ENCODE assay signal across 27 mouse cellular contexts in the genomic region with DNA sequence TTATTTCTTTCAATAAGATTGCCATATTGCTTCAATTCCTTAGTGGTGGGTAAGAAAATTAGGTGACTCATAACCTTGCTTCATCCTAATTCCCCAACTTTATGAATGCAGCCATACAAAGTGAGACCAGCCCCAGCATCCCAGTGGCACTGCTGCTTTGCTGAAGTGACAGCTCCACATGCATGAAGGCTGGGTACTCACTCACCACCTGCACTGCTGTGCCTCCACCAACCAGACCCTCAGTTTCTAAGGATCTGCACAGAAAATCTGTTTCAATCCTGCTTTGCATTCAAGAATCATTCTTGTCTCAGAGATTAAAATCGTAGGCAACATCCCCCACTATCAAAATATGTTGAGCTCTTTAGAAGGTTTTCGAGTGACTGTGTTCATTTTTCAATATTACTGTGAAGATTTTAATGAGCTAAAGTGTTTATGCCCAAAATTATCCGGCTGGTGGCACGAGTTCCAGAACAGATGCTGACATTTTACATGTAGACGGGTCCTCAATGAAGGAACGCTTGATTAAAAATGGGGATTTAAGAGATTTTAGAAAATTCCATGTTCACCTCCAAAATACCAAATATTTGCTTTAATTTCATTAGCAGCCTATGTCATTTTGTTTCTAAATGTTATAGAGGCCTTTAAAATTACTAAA.
A peak's percentile ranks its signal among the peaks of the same experiment; 100 is the strongest.
DNase-seq lines count a peak whose midpoint lies in the region; ATAC-seq and TF ChIP-seq lines count a peak whose summit lies in the region.
"Had no signal": no experiment of that assay in that cellular context is flagged by ENCODE, and none has a peak within 500 bp of the region (broad histone marks: within the 10 kb centered on the region; RNA-seq: fewer than 3 reads in every experiment).

No protein-coding gene starts in this region.

- peak; percentile 71 for ATAC-seq in forebrain, embryonic 16.5 days
- ATAC-seq in forebrain, embryonic 12.5 days (ENCODE audit: low FRiP score), result no peak
- no peak for ATAC-seq in kidney, embryonic 15.5 days (replicated peaks; ENCODE audit: low FRiP score)
- ATAC-seq: activated CD4-positive, CD25-positive, alpha-beta regulatory T cell, adult 4 months; hindbrain, embryonic 16.5 days; midbrain, embryonic 15.5 days had no signal

- H3K27me3 ChIP-seq in forebrain, embryonic 16.5 days (replicated peaks; ENCODE audit: control insufficient read depth, insufficient read depth, low read length), result no peaks in the 10 kb centered on the region
- no peaks in the 10 kb centered on the region for H3K27me3 ChIP-seq in forebrain, embryonic 12.5 days
- no peaks in the 10 kb centered on the region for H3K27me3 ChIP-seq in kidney, embryonic 15.5 days
- H3K27me3 ChIP-seq: embryonic facial prominence, embryonic 13.5 days; limb, embryonic 13.5 days; lung, embryonic 15.5 days; midbrain, embryonic 15.5 days; stomach, embryonic 15.5 days had no signal

- peak; percentile 23 for DNase-seq in NIH3T3 (ENCODE audit: low read depth)
- peak in 1 of 2 experiments; percentile 63 for DNase-seq in layer of hippocampus, adult 2 months (ENCODE audit: low spot score in 2 of 2)
- peak; percentile 26 for DNase-seq in telencephalon, adult 2 months (ENCODE audit: low read depth, low spot score)
- no peak for DNase-seq in natural killer cell, adult 2 months (ENCODE audit: low spot score in 2 of 2)
- DNase-seq: adrenal gland, adult 2 months; adrenal gland, postnatal 36 days; cerebellum, adult 18-20 months; cerebellum, postnatal 10 days; gastrocnemius, postnatal 14 days; heart, postnatal 14 days; kidney, adult 18-20 months; kidney, postnatal 4 days; right cerebral cortex, postnatal 25 days; thymus, postnatal 14 days had no signal

- peak overlapping the region; percentile 13 for H3K27ac ChIP-seq in forebrain, embryonic 16.5 days (ENCODE audit: low read length)
- no peak overlapping the region for H3K27ac ChIP-seq in forebrain, embryonic 12.5 days
- H3K27ac ChIP-seq in layer of hippocampus, adult 2 months, result peak overlapping the region; percentile 65
- no peak overlapping the region for H3K27ac ChIP-seq in kidney, embryonic 15.5 days
- H3K27ac ChIP-seq: embryonic facial prominence, embryonic 13.5 days; left cerebral cortex, adult 2 months; limb, embryonic 13.5 days; lung, embryonic 15.5 days; midbrain, embryonic 10.5 days; midbrain, embryonic 15.5 days; stomach, embryonic 15.5 days had no signal

- no peak overlapping the region for H3K4me2 ChIP-seq in forebrain, embryonic 16.5 days (ENCODE audit: low read length)
- H3K4me2 ChIP-seq in forebrain, embryonic 12.5 days, result no peak overlapping the region
- H3K4me2 ChIP-seq in kidney, embryonic 15.5 days, result no peak overlapping the region
- H3K4me2 ChIP-seq: embryonic facial prominence, embryonic 13.5 days; limb, embryonic 13.5 days; liver, embryonic 11.5 days; lung, embryonic 15.5 days; midbrain, embryonic 15.5 days; stomach, embryonic 15.5 days had no signal

- H3K36me3 ChIP-seq in forebrain, embryonic 16.5 days (ENCODE audit: control insufficient read depth, insufficient read depth), result 0 out of 2 replicates have a peak, but pooled peaks cover 6% of the 10 kb centered on the region
- no peaks in the 10 kb centered on the region for H3K36me3 ChIP-seq in forebrain, embryonic 12.5 days (replicated peaks)
- 0 out of 2 replicates have a peak, but pooled peaks cover under 1% of the 10 kb centered on the region for H3K36me3 ChIP-seq in kidney, embryonic 15.5 days
- H3K36me3 ChIP-seq: embryonic facial prominence, embryonic 13.5 days; limb, embryonic 13.5 days; lung, embryonic 15.5 days; midbrain, embryonic 15.5 days; stomach, embryonic 15.5 days had no signal

- no peak overlapping the region for H3K9ac ChIP-seq in forebrain, embryonic 16.5 days (replicated peaks; ENCODE audit: low read depth, low read length)
- H3K9ac ChIP-seq in forebrain, embryonic 12.5 days, result no peak overlapping the region
- no peak overlapping the region for H3K9ac ChIP-seq in kidney, embryonic 15.5 days
- H3K9ac ChIP-seq: embryonic facial prominence, embryonic 13.5 days; limb, embryonic 13.5 days; lung, embryonic 15.5 days; midbrain, embryonic 15.5 days; stomach, embryonic 15.5 days had no signal

- H3K4me3 ChIP-seq in forebrain, embryonic 16.5 days (replicated peaks; ENCODE audit: low read length), result no peak overlapping the region
- no peak overlapping the region for H3K4me3 ChIP-seq in forebrain, embryonic 12.5 days (replicated peaks)
- no peak overlapping the region for H3K4me3 ChIP-seq in layer of hippocampus, adult 2 months
- H3K4me3 ChIP-seq in kidney, embryonic 15.5 days (replicated peaks), result no peak overlapping the region
- H3K4me3 ChIP-seq: embryonic facial prominence, embryonic 13.5 days; left cerebral cortex, adult 2 months; limb, embryonic 13.5 days; lung, embryonic 15.5 days; midbrain, embryonic 10.5 days; midbrain, embryonic 15.5 days; stomach, embryonic 15.5 days had no signal

- TF ChIP-seq CTCF in layer of hippocampus, adult 2 months (conservative IDR thresholded peaks at IDR 0.05), result no peak

- 60% methylated on average over 6 of the region's 6 CpGs for WGBS in forebrain, embryonic 16.5 days
- 84% methylated on average over 6 of the region's 6 CpGs for WGBS in forebrain, embryonic 12.5 days
- 90% methylated on average over 6 of the region's 6 CpGs for WGBS in kidney, embryonic 15.5 days

- no peaks in the 10 kb centered on the region for H3K9me3 ChIP-seq in forebrain, embryonic 16.5 days (ENCODE audit: control insufficient read depth, low read length)
- H3K9me3 ChIP-seq in forebrain, embryonic 12.5 days, result no peaks in the 10 kb centered on the region
- no peaks in the 10 kb centered on the region for H3K9me3 ChIP-seq in kidney, embryonic 15.5 days (replicated peaks)
- H3K9me3 ChIP-seq: embryonic facial prominence, embryonic 13.5 days; limb, embryonic 13.5 days; lung, embryonic 15.5 days; midbrain, embryonic 10.5 days; midbrain, embryonic 15.5 days; stomach, embryonic 15.5 days had no signal

- peaks cover 6% of the 10 kb centered on the region; the same call in 1 of the 2 replicates for H3K4me1 ChIP-seq in forebrain, embryonic 16.5 days (replicated peaks; ENCODE audit: control insufficient read depth, insufficient read depth, low read length)
- H3K4me1 ChIP-seq in forebrain, embryonic 12.5 days, result peaks cover 14% of the 10 kb centered on the region
- H3K4me1 ChIP-seq in kidney, embryonic 15.5 days, result no peaks in the 10 kb centered on the region
- H3K4me1 ChIP-seq: embryonic facial prominence, embryonic 13.5 days; limb, embryonic 13.5 days; lung, embryonic 15.5 days; midbrain, embryonic 15.5 days; stomach, embryonic 15.5 days had no signal

Comparison
In these comparisons a context has a peak if more than half of its experiments do, and no peak if none do; other contexts are left out.
1. H3K27ac ChIP-seq: peak in forebrain, embryonic 16.5 days (single experiment) and layer of hippocampus, adult 2 months (single experiment); none in forebrain, embryonic 12.5 days (single experiment) and kidney, embryonic 15.5 days (single experiment).
2. DNase-seq: peak in NIH3T3 (single experiment) and telencephalon, adult 2 months (single experiment); none in natural killer cell, adult 2 months (0 of 2).